Mouse (Mus musculus): ENCODE measurements around the gene Fam131b.

Fam131b gene

DNA sequence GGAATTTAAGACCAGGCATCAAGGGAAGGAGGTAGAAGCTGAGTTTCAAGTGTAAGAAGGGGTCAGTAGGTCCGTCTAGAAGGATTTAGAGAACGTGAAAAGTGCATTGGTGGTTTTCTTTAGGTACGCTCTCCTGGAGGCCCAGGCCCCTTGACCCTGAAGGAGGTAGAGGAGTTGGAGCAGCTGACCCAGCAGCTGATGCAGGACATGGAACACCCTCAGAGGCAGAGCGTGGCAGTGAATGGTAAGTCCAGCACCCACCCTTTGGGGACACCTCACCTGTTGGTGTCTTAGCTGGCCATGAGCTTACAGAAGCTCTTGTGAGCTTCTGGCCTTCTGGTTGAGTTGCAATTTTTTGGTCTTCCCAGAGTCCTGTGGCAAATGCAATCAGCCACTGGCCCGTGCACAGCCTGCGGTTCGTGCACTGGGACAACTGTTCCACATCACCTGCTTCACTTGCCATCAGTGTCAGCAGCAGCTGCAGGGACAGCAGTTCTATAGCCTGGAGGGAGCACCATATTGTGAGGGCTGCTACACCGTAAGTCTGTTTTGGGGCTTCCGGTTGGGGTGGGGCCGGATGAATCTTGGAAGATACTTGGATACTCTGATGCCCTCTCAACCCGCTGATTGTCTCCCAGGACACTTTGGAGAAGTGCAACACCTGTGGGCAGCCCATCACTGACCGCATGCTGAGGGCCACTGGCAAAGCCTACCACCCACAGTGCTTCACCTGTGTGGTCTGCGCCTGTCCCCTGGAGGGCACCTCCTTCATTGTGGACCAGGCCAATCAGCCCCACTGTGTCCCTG is 31.6 kb upstream of the Fam131b start:
- DNase-seq (ENCODE audit: low read depth, low spot score), result no peak

DNA sequence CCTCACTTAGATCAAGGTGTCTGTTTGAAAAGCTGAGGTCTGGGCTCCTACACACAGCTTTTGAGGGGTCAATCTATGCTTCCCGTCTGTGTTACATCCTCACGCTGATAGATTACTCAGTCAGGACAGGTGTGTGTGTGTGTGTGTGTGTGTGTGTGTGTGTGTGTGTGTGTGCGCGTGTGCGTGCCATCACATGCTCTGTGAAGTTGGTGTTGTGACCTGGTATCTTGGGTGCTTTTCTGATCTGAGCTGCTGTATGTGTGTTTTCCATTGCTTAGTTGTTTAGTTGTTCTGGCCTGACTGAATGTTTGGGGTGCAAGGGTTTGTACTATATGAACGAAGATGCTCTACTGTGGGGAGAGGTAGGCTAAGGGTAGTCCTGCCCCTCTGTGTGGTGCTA is 30.9 kb upstream of the Fam131b start:
- DNase-seq (ENCODE audit: low read depth, low spot score), result no peak

DNA sequence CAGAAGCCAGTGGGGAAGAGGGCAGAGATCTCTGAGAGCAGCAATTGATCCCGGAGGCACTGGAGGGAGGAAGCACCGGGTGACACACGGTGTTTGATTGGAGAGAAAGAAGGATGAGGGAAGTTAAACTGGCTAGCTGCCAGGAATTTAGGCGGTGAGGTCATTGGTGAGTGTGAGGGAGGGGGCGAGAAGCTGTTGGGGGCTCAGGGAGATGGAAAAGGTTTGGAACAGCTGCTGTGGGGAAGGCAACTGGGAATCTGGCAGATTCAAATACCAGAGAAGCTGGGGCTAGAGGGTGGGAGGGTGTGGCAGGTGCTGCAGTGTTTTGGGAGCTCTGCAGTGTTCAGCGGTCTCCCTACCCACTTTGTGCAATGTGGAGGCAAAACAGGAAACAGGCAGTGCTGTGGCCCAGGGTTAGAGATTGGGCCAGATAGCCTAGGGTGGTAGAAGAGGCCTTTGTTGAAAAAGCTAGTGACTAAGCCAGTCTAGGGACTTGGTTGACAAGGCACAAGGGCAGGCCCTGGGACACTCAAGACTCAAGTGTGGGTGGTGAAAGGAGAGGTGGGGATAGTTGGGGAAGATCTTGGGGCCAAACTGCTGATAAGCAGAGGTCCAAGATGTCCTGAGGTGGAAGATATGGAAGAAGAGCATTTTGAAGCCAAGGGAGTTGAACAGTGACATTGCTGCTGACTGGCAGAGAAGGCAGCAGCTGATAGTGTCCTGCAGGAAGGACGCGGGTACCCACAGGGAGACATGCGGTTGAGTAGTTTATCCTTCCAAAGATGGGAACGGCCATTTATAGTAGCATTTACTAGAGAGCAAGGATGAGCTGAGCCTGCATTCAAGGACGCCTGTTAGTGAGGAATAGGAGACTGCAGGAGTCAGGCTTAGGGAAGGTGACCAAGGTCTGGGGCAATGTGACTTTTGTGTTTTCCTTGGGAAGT is 29.9 kb upstream of the Fam131b start:
- no peak for DNase-seq (ENCODE audit: low read depth, low spot score)

DNA sequence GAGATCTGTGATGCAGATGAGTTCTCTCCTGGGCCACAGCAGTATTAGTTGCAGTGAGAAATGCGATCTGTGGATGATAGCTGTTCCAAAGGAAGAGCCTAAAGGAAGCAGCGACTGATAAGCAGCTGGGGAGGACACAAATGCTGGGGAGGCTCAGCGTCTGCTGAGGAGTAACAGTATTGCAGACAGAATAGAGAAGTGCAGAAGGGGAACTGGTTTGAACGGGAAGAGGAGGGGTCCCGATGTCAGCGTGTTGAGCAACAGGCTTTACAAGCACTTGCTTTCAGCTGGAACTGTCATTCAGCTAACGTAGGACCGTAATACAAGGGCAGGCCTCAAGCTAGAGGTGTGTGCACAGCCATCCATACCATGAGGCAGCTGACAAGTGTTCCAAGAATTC is 28.7 kb upstream of the Fam131b start:
- DNase-seq (ENCODE audit: low read depth, low spot score), result no peak

DNA sequence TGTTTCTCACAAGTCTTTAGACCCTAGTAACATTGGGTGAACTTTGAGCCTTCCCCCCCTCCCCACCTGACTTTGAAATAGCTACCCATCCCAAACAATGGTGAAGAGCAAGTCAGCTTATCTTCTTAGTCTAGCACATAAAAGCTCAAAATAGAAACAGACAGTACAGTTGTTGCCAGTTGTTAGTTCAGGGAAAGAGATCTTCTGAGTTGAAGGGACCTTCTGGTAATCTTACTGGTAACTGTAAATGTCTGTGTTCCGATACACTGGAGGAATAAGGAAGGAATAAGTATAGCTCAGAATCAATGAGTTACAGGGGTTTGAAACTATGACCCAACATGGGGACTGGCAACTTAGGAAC is 28.0 kb upstream of the Fam131b start:
- DNase-seq (ENCODE audit: low read depth, low spot score), result no peak

DNA sequence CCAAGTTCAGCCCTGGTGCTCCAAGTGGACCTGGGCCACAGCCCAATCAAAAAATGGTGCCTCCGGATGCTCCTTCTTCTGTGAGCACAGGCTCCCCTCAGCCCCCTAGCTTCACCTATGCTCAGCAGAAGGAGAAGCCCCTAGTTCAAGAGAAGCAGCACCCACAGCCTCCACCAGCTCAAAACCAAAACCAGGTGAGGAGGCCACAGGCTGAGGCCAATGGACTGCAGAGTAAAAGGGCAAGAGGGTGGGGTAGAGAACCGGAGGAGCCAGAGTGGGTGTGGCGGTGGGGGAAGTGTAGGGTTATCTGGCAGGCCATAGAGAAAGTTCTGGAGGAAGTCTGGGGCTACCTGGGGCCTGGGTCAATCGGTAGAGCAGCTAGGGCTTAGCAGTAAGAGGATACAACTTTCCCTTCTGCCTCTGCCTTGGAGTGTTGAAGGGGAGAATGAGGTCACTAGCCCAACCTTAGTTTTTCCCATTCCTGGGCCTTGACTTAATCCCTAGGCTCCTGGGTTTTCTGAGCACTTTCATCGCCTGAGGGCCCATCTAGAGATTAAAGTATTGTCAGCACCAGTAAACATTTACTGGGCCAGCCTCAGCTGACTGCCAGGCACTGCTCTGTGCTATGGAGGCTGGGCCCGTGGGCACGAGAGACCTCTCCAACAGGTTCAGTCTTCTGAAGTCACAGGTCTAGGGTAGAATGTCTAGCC is 27.5 kb upstream of the Fam131b start:
- no peak for DNase-seq (ENCODE audit: low read depth, low spot score)

DNA sequence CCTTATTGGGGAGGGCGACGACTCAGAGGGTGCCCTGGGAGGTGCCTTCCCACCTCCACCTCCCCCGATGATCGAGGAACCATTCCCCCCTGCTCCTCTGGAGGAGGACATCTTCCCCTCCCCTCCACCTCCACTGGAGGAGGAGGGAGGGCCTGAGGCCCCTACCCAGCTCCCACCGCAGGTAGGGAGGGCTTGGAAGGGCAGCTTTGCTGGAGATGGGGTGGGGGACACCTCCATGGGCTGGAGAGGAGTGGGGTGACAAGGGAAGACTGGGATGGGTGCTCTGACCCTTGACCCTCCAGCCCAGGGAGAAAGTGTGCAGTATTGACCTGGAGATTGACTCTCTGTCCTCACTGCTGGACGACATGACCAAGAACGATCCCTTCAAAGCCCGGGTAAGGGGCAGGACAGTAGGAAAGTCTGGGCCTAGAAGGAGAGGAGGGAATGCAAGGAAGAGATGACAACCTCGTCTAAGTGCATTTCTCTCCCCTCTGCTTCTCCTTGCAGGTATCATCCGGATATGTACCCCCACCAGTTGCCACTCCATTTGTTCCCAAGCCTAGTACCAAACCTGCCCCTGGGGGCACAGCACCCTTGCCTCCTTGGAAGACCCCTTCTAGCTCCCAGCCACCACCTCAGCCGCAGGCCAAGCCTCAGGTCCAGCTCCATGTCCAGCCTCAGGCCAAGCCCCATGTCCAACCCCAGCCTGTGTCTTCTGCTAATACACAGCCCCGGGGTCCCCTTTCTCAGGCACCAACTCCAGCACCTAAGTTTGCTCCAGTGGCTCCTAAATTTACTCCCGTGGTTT is 26.7 kb upstream of the Fam131b start:
- DNase-seq (ENCODE audit: low read depth, low spot score), result no peak

DNA sequence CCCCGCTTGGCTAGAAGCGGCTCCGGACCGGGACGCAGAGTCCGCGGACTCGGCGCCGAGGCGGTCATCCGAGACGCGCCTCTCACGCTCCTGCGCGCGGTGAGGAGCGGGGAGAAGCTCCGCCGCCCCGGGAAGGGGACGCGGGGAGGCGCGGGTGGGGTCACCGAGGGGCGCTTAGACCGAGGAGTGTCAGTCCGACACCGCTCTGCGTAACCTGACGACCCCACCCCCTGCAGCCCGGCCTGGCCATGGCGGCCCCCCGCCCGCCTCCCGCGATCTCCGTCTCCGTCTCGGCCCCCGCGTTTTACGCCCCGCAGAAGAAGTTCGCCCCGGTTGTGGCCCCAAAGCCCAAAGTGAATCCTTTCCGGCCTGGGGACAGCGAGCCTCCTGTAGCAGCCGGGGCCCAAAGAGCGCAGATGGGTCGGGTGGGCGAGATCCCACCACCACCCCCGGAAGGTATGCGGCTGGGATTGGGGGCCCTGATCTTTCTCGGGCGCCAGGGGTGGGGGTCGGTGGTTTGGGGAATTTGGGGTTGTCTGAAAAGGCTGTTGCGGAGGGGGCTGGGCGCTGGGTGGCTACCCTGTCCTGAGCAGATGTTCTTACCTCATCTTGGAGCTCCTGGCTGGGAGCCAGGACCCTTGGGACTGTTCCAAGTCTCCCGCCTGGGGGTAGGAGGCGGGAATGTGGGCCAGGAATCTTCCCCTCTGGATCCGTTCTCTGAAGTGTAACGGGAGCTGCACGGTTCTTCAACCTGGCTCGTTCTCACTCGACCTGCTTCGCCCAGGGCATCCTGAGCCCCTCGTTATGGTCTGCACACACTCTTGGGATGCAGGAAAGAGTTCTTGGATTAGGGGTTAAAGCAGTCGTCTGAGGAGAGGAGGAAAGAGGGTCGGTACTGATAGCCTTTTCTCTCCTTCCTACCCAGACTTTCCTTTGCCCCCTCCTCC is 25.9 kb upstream of the Fam131b start:
- DNase-seq (ENCODE audit: low read depth, low spot score), result peak; percentile 59

DNA sequence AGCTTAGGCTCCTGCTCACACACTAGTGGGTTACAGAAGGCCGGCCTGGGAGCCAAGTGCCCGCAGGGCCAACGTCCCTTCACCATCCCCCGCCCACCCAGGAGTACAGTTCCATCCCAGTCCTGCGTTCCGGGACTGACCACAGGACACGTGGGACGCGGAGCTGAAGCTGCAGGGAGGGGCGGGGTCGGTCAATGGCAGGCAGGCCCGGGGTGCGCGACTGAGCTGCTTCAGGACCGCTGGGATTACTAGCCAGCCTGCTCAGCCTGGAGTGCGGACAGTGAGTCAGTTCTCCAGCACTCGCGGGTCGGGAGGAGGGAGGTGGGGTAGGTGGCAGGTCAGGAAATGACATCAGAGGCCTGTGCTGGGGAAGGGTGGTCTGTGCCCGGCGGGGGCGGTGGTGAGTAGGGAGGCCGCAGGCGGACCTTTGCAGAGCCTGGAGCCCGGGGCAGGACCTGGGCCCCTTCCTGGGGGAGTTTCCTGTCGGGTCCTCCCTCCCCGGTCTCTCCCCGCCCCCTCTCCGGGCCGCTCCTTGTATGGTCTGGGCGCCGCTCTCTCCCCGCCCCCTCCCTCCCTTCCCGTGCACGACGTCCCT is 25.1 kb upstream of the Fam131b start, which contains the start of gene Zyx:
Zyx (plus strand) TSS at position 205 of the 595 bp plus-strand sequence.
- DNase-seq (ENCODE audit: low read depth, low spot score), result peak; percentile 81

DNA sequence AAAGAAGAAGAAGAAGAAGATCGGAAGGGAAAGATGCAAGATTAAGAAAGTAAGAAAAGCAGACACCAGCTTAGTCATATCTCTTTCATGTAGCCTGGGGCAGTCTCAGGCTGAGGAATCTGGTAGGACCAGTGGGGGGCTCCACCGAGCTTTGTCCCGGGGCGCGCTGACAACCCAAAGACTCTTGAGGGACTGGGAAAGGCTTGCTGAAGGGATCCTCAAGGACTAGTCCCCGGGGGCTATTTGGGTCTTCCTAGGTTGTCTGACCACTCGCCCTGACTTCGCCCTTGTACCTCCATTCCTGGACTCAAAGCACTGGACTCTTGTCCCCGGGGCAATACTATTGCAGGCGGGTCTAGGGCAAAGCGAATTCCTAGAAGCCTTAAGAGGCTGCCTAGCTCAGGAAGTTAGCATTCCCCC is 24.6 kb upstream of the Fam131b start:
- peak; percentile 53 for DNase-seq (ENCODE audit: low read depth, low spot score)

DNA sequence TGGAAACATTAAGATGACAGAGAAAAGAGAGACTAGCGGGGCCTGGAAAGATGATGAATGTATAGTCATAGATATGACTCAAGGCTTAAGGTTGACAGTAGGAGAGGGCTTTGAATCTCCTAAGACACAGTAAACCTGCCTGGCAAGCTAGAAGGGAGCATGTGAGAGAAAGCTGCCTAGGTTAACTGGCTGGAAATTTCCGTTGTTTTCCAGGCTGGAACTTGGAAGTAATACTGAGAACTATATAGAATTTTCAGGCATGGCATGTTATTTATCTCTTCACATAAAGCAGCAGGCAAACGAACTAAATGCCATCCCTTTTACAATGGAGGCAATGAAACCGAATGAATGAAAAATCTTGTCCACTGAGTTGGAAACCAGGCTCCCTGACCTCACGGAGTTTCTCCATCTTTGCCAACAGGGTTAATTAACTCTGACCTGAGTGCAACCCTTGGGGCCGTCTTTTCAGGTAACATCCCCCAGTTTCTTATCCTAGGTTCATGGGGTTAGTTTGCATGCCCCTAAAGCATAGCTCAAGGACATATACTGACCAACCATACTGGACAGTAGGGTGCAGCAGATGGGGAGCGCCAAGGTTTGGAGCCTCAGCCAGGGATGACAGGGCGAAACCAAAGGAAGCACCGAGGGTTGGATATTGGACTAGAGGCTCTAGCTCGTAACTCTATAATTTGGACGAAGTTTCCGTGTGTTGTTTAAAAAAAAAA is 24.0 kb upstream of the Fam131b start:
- DNase-seq (ENCODE audit: low read depth, low spot score), result no peak

DNA sequence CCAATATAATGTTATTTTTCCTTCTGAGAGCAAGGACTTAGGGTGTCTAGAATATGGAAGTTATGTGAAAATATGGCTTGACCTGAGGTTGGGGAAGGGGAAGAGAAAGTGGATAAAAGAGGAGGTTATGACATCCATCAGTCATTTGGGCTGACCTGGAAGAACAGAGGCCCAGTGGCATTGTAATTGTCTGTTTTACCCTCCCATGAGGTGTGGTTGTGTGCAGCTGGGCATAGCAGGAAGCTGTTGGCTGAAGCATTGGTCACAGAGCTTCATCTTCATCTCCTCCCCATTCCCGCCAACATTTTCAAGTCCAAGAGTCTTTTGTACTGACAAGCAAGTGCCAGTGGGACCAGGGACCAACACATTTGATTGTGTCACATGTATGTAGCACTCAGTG is 19.8 kb upstream of the Fam131b start:
- no peak for DNase-seq (ENCODE audit: low read depth, low spot score)

DNA sequence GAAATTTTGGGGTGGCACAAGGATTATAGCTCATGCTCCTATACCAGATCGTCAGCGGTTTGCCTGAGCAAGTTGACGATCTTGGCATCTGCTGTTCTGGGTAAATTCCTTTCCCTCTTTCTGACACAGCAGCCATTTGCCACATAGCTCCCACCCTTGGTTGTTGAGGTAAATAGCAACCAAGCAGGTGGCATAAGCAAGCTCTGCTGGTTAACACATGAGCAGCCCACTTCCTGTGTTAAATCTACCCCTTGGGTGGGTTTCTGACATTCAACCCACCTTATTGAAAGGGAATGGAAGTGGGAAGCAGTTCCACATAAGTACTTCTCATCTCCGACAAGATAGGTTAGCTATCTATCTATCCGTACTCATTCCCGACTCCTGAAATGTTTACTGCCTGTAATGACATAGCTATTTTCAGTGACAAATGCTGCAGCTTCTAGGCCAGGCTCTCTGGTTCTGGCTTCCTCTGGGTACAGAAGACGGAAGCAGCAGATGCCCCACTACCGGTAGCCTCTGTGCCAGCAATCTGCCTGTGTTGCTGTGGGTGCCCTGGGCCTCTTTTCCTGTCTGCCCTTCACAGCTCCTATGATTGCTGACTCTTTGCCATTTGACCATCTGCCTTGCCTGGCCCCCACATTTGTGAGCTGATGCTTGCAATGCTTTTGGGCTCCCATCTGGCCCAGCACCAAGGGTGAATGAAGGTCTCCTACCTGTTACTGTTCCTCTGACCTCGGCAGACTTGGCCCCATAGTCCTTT is 19.1 kb upstream of the Fam131b start:
- DNase-seq (ENCODE audit: low read depth, low spot score), result no peak

DNA sequence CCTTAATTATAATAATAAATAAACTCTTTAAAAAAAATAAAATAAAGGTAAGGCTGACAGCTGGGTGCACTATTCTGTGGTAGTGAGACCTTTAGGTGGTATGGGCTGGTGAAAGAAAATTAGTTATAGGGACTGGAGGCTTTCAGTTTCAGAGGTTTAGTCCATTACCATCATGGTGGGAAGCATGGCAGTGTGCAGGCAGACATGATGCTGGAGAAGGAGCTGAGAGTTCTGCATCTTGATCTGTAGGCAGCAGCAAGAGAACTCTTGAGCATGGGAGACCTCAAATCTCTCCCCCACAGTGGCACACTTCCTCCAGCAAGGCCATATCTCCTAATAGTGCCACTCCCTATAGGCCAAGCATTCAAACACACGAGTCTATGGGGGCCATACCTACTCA is 17.7 kb upstream of the Fam131b start:
- no peak for DNase-seq (ENCODE audit: low read depth, low spot score)

DNA sequence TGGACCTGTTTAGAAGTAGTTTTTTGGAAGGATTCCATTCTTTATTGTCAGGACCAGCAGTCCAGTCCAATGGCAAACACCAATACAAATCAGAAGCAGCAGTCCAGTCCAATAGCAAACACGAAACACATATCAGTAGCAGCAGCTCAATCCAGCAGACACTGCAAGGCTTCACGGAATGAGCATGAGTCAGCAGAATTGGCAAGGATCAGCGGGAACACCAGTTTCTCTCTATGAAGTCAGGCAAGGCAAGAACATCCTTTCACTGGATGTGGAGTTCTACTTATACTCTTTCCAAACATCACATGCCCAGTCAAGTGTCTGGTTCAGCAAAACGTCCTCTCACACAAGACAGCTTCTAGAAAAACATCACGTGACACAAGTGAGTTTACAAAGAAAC is 15.5 kb upstream of the Fam131b start:
- DNase-seq (ENCODE audit: low read depth, low spot score), result no peak

DNA sequence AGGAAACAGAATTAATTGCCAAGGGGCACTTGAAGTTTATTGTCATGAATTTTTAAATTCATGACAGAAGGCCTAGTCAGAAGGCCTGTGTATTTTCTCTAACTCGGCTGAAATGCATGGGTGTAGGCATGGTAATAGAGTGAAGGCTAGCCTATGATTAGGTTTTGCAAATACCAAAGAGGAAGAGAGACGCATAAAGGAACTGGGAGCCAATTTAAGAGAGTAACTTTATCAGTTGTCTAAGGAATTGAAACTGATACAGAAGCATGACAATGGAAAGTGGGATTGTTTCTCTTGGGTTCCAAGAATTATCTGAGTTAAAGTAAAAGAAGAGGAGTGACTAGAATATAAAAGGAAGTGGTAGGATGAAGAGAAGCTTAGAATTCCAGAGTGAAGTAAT is 14.7 kb upstream of the Fam131b start:
- no peak for DNase-seq (ENCODE audit: low read depth, low spot score)

DNA sequence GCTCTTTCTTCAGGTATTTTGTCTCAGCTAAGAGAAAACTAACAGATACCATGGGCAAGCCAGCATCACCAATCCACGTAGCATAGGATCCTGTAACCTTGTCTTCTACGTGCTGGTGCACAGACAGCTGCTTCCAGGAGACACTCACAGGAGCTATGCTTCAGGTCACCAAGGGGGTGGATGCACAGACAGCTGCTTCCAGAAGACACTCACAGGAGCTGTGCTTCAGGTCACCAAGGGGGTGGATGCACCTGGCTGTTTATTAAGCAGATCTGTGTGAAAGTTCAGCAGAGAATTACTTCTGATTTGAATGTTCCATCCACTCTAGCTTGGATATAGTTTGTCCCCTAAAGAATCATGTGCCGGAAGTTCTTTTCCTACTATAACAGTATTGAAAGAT is 6.5 kb upstream of the Fam131b start:
- DNase-seq (ENCODE audit: low read depth, low spot score), result no peak

DNA sequence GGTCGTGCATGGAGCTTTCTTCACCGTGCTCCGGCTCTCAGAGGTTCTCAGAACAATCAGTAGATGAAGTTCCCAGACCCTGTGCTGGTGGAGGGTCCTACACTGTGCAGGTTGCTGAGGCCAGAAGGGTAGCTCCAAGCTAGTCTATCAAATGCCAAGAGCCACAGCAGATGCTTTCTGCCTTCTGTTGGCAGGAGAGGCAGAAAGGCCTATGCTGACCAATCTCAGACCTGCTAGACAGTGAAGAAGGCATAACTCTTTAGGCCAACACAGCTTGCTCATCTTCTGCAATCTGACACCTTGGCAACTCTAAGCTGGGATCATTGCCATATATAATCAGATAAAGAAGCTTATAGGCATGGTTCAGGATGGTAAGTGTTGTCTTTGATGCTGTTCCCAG is 5.8 kb upstream of the Fam131b start:
- no peak for DNase-seq (ENCODE audit: low read depth, low spot score)

Data from embryo, embryonic 11.5 days (tissue).